Mouse (Mus musculus): ENCODE measurements around the gene Rhpn2. TPM values are rescaled to one million over a fixed set of nuclear protein-coding genes. Genes with fewer than 3 reads are reported as not detected.

Rhpn2 gene
- total RNA-seq, 1 experiment from 2014 or later = not detected

- ATAC-seq (replicated peaks; ENCODE audit: insufficient number of reproducible peaks, low FRiP score, low TSS enrichment, poor library complexity, severe bottlenecking) = no peak
Measured at GRCm38 (mm10) chr7:35342498-35342897, 8.5 kb downstream of the Rhpn2 start.

GRCm38 (mm10) chr7:35344785-35345330 lies 10.9 kb downstream of the Rhpn2 start:
- no peak for ATAC-seq (replicated peaks; ENCODE audit: insufficient number of reproducible peaks, low FRiP score, low TSS enrichment, poor library complexity, severe bottlenecking)

- ATAC-seq (replicated peaks; ENCODE audit: insufficient number of reproducible peaks, low FRiP score, low TSS enrichment, poor library complexity, severe bottlenecking) = no peak
Measured at GRCm38 (mm10) chr7:35347918-35348700, 14.1 kb downstream of the Rhpn2 start.

- no peak for ATAC-seq (replicated peaks; ENCODE audit: insufficient number of reproducible peaks, low FRiP score, low TSS enrichment, poor library complexity, severe bottlenecking)
Measured at GRCm38 (mm10) chr7:35349022-35349421, 15.1 kb downstream of the Rhpn2 start.

GRCm38 (mm10) chr7:35349886-35350684 lies 16.1 kb downstream of the Rhpn2 start:
- ATAC-seq (replicated peaks; ENCODE audit: insufficient number of reproducible peaks, low FRiP score, low TSS enrichment, poor library complexity, severe bottlenecking) = no peak

- no peak for ATAC-seq (replicated peaks; ENCODE audit: insufficient number of reproducible peaks, low FRiP score, low TSS enrichment, poor library complexity, severe bottlenecking)
Measured at GRCm38 (mm10) chr7:35351155-35351554, 17.2 kb downstream of the Rhpn2 start.

- ATAC-seq (replicated peaks; ENCODE audit: insufficient number of reproducible peaks, low FRiP score, low TSS enrichment, poor library complexity, severe bottlenecking) = no peak
Measured at GRCm38 (mm10) chr7:35353306-35353705, 19.3 kb downstream of the Rhpn2 start.

- no peak for ATAC-seq (replicated peaks; ENCODE audit: insufficient number of reproducible peaks, low FRiP score, low TSS enrichment, poor library complexity, severe bottlenecking)
Measured at GRCm38 (mm10) chr7:35355303-35355872, 21.4 kb downstream of the Rhpn2 start.

- ATAC-seq (replicated peaks; ENCODE audit: insufficient number of reproducible peaks, low FRiP score, low TSS enrichment, poor library complexity, severe bottlenecking) = no peak
Measured at GRCm38 (mm10) chr7:35357621-35358020, 23.7 kb downstream of the Rhpn2 start.

- no peak for ATAC-seq (replicated peaks; ENCODE audit: insufficient number of reproducible peaks, low FRiP score, low TSS enrichment, poor library complexity, severe bottlenecking)
Measured at GRCm38 (mm10) chr7:35362253-35362652, 28.3 kb downstream of the Rhpn2 start.

- no peak for ATAC-seq (replicated peaks; ENCODE audit: insufficient number of reproducible peaks, low FRiP score, low TSS enrichment, poor library complexity, severe bottlenecking)
Measured at GRCm38 (mm10) chr7:35362868-35363267, 28.9 kb downstream of the Rhpn2 start.

- no peak for ATAC-seq (replicated peaks; ENCODE audit: insufficient number of reproducible peaks, low FRiP score, low TSS enrichment, poor library complexity, severe bottlenecking)
Measured at GRCm38 (mm10) chr7:35365161-35365910, 31.4 kb downstream of the Rhpn2 start.

GRCm38 (mm10) chr7:35371096-35371495 lies 37.1 kb downstream of the Rhpn2 start:
- ATAC-seq (replicated peaks; ENCODE audit: insufficient number of reproducible peaks, low FRiP score, low TSS enrichment, poor library complexity, severe bottlenecking) = no peak

- no peak for ATAC-seq (replicated peaks; ENCODE audit: insufficient number of reproducible peaks, low FRiP score, low TSS enrichment, poor library complexity, severe bottlenecking)
Measured at GRCm38 (mm10) chr7:35372483-35373017, 38.6 kb downstream of the Rhpn2 start.

GRCm38 (mm10) chr7:35373146-35373989 lies 39.4 kb downstream of the Rhpn2 start:
- ATAC-seq (replicated peaks; ENCODE audit: insufficient number of reproducible peaks, low FRiP score, low TSS enrichment, poor library complexity, severe bottlenecking) = no peak

- no peak for ATAC-seq (replicated peaks; ENCODE audit: insufficient number of reproducible peaks, low FRiP score, low TSS enrichment, poor library complexity, severe bottlenecking)
Measured at GRCm38 (mm10) chr7:35374265-35374664, 40.3 kb downstream of the Rhpn2 start.

- ATAC-seq (replicated peaks; ENCODE audit: insufficient number of reproducible peaks, low FRiP score, low TSS enrichment, poor library complexity, severe bottlenecking) = no peak
Measured at GRCm38 (mm10) chr7:35376623-35377022, 42.7 kb downstream of the Rhpn2 start.
